Mouse (Mus musculus): ENCODE data around the gene Ifi206.

Gene Ifi206

GRCm38 (mm10) chr1:173418936-173419621, 71.8 kb downstream of the Ifi206 start:
- DNase-seq (ENCODE audit: low spot score) = no peak

DNA sequence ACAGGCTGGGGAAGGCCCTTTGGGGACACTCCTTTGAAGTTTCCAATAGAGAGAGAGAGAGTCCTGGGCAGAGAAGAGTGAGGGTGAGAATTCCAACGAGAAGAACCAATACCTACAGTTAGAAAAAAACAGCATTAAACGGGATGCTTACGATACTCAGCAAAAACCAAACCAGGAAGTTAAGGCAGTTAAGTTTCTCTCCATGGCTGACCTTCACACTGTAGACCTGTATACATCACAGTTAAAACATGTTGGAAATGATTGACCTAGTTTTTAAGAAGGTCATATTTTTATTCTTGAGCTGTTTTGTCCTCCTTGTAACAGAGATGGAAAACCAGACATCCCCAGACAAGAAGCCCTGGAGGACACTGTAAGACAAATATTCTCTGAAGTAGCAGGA, 72.3 kb downstream of the Ifi206 start:
- no peak for DNase-seq (ENCODE audit: low spot score)

Data from testis, postnatal 14 days (tissue).